Mouse (Mus musculus): ENCODE measurements around the gene Plk2.

DNA sequence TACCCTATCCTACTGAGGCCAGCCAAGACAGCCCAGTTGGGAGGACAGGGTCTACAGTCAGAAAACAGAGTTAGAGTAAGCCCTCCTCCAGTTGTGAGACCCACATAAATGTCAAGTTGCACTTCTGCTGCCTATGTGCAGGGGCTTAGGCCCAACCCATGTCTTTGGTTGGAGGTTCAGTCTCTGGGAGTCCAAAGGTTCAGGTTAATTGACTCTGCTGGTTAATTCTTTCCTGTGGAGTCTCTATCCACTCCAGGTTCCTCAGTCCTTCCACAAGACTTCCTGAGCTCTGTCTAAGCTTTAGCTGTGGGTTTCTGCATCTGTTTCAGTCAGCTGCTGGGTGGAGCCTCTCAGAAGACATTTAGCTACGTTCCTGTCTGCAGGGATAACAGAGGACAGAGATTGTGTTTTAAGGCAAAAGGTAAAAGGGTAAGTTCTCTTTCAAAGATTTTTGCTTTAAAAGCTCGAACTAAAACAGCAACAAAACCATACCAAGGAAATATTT is 37.3 kb downstream of the Plk2 start:
- TF ChIP-seq MYOD1 (IDR thresholded peaks at IDR 0.05; ENCODE audit: control insufficient read depth in 1 of 3, insufficient read length in 2 of 3, low read depth in 2 of 3) (no peak), TCF12 (IDR thresholded peaks at IDR 0.05; ENCODE audit: insufficient read depth, poor library complexity, severe bottlenecking) (no peak), POLR2A (IDR thresholded peaks at IDR 0.05; ENCODE audit: insufficient read length, low read depth) (no peak), MYOG (IDR thresholded peaks at IDR 0.05; ENCODE audit: control insufficient read depth in 1 of 3, insufficient read depth in 1 of 3, insufficient read length in 2 of 3, low read depth in 2 of 3) (no peak), MAX (IDR thresholded peaks at IDR 0.05; ENCODE audit: low read depth) (no peak), POLR2AphosphoS2 (IDR thresholded peaks at IDR 0.05; ENCODE audit: insufficient read length, low read depth) (no peak), USF1 (IDR thresholded peaks at IDR 0.05; ENCODE audit: low read depth) (no peak)

Measured in myocyte (in vitro differentiated cells).